Mouse (Mus musculus) kidney, postnatal 25 days (tissue): ENCODE results near the gene Plekha1.
A peak's percentile ranks its signal among the peaks of the same experiment; 100 is the strongest.

Experiments used
- DNase-seq, 2 experiments: peaks; one replicate each; pipeline ENCODE4 v3.0.0; 2021; ENCODE audit warnings: mixed read lengths in 2 of 2

The Plekha1 gene

GRCm38 (mm10) chr7:130959868-130960267 is 94.3 kb downstream of the Plekha1 start:
- DNase-seq, result peak; percentile 87 to 90

- no peak for DNase-seq
Measured at GRCm38 (mm10) chr7:130961429-130961828, 95.9 kb downstream of the Plekha1 start.
